Mouse (Mus musculus): ENCODE results near the gene Mfsd9.

GRCm38 (mm10) chr1:40802759-40803158, 12.3 kb upstream of the Mfsd9 start:
- no peak for TF ChIP-seq CEBPB (IDR thresholded peaks at IDR 0.05; ENCODE audit: low read depth)
- peak; percentile 26 for TF ChIP-seq CTCF (IDR thresholded peaks at IDR 0.05; ENCODE audit: control insufficient read depth, insufficient read depth, insufficient read length)
- TF ChIP-seq USF1 (IDR thresholded peaks at IDR 0.05; ENCODE audit: low read depth), result no peak
